Mouse (Mus musculus) embryo, embryonic 10.5 days (tissue): ENCODE measurements around the gene Comt.

Experiments used
- DNase-seq: peaks from one replicate; pipeline ENCODE4 v3.0.0-alpha.2; 2015; ENCODE audit warnings: low spot score

Gene Comt

DNA sequence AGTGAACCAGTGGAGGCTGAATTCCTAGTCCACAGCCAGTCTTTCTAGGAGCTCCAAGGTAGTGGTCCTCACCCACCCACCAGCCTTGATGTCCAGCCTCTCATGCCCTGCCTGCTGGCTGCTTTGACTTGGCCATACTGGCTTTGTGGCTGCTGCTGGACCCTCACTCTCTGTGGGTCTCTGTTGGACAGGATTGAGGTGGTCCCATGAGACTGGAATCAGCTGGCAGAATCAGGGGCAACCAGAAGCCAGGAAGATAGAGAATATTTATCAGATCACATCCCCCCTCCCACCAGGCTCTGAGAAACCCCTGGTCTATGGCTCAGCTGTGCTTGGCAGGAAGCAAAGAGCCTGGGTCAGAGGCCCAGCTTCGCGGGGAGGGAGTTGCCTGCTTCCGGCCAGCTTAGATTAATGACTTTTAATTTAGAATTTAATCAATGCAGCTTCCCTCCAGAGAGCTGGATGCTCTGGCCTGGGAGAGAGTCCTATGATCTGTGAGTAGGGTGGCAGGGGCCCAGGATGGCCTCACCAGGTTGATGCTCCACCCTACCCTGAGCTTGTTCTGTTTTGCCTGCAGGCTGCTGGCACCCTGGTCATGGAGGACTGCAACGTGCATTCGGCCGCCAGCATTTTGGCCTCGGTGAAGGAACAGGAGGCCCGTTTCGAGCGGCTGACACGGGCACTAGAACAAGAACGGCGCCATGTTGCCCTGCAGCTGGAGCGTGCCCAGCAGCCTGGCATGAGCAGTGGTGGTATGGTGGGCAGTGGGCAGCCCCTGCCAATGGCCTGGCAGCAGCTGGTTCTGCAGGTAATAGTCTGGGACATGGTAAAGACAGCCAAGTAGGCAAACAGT is 37.8 kb downstream of the Comt start:
- no peak for DNase-seq

DNA sequence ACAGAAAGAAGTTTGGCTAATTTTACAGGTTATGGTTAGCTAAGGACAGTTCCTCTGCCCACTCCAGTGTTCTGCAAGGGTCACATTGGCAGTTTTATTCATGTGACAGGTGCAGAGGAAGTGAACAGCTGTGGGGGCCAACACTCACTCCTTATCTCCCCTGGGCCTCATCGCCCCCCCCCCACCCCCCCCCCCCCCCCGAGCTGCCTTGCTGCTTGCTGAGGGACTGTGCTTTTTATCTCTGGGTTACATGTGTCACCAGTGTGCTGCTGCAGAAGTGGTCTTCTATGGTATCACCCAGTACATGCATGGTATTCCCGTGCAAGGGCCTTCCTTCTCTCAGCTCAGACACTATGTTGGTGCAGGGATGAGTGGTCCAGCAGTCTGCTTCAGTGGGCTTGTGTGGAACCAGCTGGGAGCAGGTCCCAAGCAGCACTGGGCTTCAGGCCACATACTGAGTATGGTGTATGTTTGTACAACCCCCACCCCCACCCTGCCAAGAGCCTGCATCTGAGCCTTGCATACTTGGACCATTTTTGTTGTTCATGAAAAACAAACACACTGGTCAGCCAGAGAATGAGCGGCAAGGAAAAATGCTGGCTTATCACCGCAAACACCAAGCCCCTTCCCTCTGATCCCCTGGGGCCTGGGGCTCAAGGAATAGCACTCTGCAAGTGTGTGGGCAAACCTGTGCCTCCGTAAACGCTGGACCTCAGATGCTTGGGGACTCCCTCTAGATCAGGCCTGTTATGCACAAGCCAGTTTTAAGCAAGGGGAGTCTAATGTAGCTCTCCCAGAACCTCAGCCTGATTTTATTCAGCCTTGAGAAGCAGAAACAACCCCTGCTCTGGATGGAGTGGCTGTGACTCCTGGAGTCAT is 38.7 kb downstream of the Comt start:
- DNase-seq, result no peak

DNA sequence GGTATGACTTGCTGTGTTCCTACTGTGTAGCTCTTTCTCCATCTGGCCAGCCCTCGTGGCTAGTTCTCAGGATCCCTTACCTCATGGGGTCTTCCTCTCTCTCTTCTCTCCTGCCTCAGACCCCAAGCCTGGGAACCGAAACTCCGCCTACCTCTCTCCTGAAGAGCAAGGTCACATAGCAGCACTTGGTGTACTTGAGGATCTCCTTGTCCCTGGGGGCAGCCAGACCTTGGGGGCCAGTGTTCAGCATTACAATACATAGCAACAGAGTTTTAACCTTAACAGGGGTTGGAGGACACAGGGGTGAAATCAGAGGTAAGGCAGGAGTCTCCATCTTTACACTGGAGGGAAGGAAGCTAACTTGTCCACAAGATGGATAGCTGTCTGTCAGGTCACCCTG is 39.7 kb downstream of the Comt start:
- no peak for DNase-seq

DNA sequence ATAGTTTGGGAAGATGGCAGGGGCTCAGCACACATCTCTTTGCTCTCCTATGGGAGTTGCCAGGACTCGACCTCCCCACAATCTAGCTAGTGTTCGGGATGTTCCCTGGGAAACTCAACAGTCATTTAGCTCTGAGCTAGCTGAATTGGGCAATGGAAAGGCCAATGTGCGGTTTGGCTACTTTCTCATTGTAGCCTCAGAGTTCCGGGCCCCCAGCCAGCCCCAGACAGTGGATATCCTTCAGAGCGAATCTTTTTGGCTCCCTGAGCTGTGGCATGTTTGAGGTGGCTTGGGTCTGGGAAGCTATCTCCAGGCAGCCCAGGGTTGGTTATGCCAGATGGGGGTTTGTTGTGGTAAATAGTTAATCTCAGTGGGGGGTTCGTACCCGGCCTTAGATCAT is 40.2 kb downstream of the Comt start:
- DNase-seq, result no peak

DNA sequence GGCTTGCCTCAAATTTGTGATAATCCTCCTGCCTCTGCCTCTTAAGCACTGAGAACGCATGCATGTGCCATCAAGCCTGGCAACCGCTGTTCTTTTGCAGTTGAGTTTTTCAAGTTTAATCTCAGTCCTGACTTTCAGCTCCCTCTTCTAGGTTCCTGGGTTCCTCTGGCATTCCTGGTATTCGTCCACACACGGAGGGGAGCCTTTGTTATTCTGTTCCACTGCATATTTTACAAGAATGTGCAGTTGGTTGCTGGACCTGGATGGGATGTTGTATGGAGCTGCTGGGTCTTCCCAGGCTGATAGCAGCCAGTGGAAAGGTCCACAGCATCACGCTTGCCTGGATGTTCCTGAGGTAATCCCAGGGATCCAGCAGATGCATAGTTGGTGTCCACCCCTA is 41.2 kb downstream of the Comt start:
- DNase-seq, result no peak

DNA sequence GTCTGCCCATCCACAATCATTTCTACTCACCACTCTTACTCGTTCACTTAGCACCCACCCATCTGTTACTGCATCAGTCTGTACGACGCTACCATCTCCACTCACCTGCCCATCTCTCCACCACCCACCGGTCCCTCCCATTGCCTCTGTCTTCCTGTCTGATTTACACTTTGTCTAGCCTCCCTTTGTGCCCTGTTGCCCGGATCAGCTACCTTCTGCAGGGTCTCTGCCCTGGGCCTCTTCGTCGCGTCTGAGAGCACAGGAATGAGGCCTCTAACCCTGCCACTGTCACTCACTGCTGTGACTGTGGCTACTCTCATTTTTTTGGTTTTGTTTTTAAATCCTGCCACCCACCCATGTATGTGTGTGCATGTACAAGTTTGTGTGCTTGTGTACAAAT is 42.0 kb downstream of the Comt start:
- no peak for DNase-seq

DNA sequence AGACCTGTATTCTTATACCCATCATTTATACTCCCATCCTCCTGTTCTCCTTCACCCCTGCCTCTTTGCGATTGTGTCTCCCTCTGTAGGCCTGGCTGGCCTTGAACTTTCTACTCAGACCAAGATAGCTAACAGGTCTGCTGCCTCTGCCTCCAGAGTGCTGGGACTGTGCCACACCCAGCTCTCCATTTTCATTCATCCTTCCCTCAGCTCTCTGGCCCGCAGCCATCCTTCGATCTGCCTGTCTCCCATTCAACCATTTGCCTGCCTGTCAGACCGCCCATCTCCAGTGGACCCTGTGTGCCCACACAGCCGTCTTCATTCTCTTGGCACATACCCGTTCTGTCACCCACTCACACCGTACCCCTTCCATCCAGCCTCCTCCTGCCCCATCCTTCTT is 42.4 kb downstream of the Comt start:
- no peak for DNase-seq

DNA sequence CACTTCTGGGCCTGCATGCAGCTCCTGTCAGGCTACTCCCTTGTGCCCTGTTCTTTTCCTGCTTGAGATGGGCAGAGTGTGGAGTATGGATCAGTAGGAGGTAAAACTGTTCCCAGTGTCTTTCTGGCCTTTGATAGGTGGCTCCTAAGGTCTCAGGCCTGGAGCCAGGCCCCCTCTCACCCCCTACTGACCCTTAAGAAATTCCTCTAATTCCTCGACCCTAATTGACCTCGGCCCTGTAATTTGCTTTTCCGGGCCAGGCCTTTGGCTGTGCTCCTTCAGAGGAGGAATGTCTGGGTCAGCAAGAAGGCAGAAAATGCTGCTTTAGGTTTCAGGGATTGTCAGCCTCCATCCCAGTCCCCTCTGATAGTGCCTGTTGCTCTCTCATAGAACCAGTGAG is 42.9 kb downstream of the Comt start:
- DNase-seq, result peak; percentile 67

DNA sequence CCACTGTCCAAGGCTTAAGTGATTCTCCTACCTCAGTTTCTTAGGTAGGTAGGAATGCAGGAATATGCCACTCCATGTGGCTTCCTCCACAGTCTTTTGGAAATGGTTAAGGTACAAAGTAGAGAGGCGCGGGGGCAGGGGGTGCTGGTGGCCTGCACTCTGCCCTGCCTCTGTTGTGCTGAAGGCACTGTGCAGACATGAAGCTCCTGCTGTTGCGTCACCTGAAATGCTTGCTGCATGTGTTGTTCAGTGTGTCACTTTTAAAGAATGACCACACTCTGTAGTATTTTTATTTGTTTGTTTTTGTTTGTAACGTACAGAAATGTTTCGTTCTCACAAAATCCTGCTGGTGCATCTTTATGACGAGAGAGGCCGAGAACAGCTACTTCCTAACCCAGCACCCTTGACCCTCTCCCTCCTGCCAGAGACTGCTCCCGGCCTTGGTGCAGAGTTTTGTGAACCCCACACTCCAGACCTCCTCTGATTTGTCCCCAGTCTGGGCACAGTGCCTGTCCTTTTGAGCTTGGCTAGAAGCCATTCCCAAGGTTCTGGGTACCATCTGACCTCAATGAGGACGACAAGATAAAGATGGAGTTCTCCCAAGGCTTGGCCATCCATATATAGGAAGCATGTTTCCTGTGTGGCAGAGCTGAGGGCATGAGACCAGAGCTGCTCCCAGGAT is 43.5 kb downstream of the Comt start:
- no peak for DNase-seq

DNA sequence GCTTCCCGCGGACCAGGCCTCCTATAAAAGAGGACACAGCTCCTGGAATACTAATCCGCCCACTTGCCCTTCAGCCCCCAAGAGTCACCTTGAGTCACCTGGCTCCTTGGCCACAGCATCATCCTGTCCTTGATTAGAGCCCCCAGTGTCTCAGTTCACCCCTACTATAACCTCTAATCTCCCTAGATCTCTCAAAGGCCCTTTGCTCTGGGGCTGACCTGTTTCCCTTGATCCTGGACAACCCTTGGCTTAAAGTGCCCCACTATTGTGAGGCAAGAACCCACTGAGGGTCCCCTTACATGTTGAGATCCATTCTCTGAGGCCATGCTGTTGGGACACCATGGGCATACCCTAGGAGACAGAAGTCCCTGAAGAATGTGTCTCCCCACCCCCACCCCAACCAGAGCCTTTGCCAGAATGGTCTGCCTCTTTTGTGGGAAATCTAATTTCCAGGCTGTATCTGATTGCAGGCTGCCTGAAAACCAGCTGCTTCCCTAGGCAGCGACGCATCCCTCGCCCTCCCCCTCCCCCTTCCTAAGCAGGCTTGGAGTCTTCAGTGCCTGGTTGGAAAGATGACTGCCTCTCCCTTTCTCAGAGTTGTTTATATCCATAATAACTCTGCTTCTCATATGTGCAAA is 44.9 kb downstream of the Comt start:
- DNase-seq, result peak; percentile 80

DNA sequence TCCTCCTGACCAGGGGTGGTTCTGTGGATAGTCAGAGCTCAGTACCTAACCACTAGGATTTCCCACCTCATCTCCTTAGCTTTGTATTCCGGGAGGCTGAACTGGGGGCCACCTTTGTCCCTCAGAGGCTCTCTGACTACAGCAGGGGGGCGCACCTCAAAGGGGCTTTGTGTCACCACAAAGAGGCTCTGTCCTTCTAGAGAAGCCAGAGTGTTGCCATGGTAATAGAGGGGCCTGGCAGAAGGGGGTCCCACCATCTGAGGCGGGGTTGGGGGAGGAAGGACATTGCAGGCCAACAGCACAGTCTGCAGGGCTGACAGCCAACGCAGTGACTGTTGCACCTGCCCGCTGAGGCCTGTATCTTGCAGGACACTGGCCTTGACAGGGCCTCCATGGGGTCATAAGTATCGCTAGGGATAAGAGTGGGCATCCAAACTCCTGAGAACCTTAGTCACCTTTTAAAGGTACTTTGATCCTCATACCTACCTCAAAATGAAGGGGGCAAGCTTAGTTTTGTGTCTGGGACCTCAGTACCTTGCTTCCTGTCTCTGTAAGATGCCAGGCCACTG is 46.1 kb downstream of the Comt start:
- peak; percentile 87 for DNase-seq

DNA sequence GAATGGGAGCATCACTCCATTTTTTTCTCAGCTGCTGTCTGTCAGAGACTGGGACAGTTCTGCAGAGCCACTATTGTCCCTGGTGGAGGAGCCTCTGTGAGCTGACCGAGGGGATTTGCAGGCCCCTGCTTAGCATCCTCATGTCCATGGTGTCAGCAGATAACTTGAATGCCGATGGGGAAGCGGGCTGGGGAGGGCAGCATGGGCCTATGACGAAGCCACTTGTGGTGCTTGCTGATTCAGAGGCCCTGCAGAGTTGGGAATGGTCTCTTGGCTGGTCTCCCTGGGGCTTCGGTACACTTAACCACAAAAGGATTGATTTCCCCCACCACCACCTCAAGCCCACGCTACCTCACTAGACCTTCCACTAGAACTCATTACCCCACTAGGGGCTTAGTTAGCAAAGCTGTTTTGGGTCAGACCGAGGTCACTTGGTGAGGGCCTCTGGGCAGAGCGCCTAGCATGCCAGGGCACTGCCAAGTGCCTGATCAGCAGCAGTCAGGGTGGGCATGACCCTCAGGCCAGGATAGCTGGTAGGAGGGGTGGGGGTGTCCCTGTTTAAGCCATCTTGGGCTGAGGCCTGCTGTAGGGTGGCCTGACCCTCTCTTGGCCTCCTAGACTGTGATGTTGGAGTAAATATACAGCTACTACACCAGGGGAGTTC is 47.2 kb downstream of the Comt start:
- DNase-seq, result no peak

DNA sequence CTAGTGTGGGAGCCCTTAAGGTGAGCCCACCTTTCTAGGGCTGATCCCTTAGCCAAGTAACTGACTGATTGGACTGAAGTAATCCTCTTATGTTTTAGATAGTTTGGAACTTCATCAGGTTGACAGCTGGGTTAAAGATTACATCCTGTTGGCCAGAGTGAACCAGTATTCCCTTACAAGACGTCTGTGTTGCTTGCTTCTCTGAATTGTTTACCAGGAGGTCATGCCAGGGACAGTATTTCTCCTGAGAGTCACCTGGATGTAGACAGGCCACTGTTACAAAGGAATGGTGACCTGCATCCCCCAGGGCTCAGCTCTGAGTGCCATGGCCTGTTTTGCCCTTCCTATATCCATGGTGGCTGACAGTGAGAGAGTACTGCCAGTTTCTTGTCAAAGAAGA is 48.2 kb downstream of the Comt start:
- DNase-seq, result no peak

DNA sequence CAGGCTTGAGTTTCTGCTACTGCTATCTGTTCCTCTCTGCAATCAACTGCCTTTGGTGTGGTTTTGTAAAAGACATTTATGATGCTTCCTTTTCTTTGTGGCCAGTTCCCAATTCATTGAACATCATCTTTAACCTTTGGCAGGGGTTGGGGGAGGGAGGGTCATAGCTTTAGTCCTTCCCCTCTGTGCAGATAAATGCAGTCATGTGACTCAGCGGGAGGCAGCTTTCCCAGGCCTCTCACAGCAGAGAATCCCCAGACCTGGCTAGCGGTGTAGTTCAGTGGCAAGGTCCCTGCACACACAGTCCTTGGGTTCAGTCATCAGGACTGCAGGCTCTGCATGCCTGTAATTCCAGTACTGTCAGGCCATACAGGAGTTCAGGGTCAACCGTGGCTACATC is 49.4 kb downstream of the Comt start:
- DNase-seq, result peak; percentile 61

DNA sequence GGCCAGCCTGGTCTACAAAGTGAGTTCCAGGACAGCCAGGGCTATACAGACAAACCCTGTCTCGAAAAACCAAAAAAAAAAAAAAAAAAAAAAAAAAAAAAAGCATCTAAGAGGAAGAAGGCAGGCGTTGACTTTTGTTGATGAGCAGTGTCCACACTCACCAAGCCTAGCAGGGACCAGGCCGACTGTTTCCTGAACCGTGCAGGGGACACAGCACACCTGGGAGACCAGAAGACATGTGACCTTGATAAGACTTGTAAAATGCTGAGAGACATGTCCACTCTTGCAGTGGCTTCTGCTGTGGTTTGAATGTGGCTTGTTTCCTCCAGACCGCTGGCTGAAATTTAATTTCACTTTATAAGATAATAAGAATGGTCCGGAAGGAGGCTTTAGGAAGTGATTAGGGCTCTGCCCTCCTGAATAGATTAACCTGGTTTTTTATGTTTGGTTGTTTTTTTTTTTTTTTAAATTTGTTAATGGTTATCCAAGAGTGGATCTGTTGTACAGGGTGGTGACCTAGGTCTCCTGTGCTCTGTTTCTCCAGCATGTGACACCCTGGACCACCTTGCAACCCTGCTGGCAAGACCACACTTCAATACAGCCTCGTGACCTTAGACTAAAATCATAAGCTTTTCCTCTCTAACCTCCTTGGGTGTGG is 50.2 kb downstream of the Comt start:
- no peak for DNase-seq

DNA sequence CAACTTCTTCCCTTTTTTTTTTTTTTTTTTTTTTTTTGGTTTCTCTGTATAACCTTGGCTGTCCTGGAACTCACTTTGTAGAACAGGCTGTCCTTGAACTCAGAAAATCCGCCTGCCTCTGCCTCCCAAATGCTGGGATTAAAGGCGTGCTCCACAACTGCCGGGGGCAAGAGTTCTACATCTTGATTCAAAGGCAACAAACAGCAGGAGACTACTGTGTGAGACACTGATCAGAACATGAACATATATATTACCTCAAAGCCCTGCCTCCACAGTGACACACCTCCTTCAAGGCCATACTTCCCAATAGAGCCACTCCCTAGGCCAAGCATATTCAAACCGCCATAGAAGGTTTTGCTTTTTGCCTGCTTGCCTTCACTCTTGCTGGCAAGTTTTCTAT is 53.0 kb downstream of the Comt start:
- DNase-seq, result no peak

DNA sequence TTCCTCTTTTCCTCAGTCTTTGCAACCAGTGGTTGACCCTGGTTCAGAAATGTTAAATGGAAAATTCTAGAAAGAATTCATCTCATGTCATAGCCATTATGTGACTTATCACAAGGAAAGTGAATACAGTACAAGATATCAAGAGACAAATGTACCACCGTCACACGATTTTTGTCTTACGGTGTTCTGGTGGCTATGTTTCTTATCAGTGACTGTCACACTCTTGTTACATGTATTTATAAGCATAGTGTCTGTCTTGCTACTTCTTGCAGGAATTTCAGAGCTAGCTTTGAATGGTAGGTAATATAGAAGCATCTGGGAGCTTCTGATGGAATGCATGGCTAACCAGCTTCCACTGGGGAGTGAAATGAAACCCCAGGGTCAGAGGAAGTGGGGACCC is 56.5 kb downstream of the Comt start:
- DNase-seq, result no peak

DNA sequence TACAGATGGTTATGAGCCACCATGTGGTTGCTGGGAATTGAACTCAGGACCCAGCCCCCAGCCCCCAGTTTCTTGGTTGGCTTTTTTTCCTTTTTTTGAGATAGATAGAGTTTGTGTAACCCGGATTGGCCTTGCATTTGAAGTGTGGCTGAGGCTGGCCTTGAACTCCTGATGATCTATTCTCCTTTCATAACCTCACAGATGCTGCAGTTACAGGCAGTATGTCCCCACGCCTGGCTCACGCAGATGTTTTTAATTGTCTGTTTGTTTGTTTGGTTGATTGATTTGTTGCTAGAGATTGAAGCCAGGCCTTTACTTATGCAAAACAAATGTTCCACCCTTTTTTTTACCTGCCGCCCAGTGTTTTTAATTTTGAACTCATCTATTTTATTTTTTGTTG is 59.8 kb downstream of the Comt start:
- no peak for DNase-seq

DNA sequence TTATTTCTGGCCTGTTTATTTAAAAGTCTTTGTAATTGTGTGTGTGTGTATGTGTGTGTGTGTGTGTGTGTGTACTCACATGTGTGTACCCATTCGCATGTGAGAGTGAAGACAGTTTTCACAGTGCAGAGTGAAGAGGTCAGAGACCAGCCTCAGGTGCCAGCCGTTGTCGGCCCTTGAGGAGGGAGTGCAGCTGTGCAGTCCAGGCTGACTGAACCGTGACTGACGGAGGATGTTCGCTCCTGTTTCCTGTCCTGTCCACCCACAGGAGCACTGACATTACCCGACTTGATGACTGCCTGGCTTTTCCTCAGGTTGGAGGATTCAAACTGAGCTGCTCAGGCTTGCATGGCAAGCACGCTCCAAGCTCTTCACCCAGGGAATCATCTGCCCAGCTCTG is 63.7 kb downstream of the Comt start:
- DNase-seq, result no peak

DNA sequence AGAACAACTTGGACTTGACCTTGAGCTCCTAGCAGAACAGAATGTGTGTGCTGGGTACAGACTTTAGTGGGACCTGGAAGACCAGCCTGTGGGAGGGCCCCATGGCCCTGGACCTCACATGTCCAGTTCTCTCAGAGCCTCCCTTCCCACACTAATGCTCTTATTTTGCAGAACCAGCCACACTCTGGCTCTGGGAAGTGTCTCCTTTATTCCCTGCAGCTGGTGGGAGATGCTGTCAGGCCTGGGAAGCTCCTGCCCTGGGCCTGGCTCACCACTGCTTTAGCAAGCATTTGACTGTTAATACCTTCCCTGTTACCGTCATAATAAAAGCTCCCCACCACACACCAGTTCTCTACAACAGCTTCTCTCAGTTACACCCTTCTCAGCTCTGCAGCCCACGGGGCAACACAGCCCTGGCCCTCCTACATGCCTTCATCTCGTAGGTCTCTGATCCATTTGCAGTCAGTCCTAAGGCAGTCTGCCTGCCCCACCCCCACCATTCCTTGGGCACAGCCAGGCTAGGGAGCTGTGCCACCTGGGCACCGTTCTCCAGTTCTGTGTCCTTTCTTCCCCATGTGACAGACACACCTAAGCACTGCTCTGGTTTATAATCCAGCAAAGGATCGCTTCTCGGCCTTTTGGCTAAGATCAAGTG is 66.4 kb downstream of the Comt start:
- no peak for DNase-seq
